Mouse (Mus musculus) frontal cortex, postnatal 36 days (tissue): ENCODE data around the gene Nelfb.
A peak's percentile ranks its signal among the peaks of the same experiment; 100 is the strongest.

Source experiments
- DNase-seq, 2 experiments: peaks; one replicate each; pipeline ENCODE4 v3.0.0; 2022; ENCODE audit warnings: low spot score in 2 of 2

The Nelfb gene

GRCm38 (mm10) chr2:25230581-25230980 is 19.3 kb upstream of the Nelfb start:
- DNase-seq: no peak

GRCm38 (mm10) chr2:25229582-25229981 is 18.3 kb upstream of the Nelfb start:
- DNase-seq: no peak

- no peak for DNase-seq
Measured at GRCm38 (mm10) chr2:25228995-25229530, 17.8 kb upstream of the Nelfb start.

GRCm38 (mm10) chr2:25228431-25228889 is 17.2 kb upstream of the Nelfb start:
- peak; percentile 75 to 85 for DNase-seq

GRCm38 (mm10) chr2:25227406-25227805 is 16.1 kb upstream of the Nelfb start:
- no peak for DNase-seq

GRCm38 (mm10) chr2:25226864-25227263 is 15.6 kb upstream of the Nelfb start:
- DNase-seq: peak in 1 of 2 experiments; percentile 41

- no peak for DNase-seq
Measured at GRCm38 (mm10) chr2:25225811-25226379, 14.6 kb upstream of the Nelfb start.

- DNase-seq: peak; percentile 99 to 100
Measured at GRCm38 (mm10) chr2:25224766-25225752, 13.8 kb upstream of the Nelfb start.

GRCm38 (mm10) chr2:25224492-25224765 is 13.1 kb upstream of the Nelfb start, which contains the start of gene Tubb4b:
Tubb4b (minus strand) TSS chr2:25224702.
- no peak for DNase-seq

GRCm38 (mm10) chr2:25223681-25224491 is 12.6 kb upstream of the Nelfb start:
- DNase-seq: peak in 1 of 2 experiments; percentile 73

- DNase-seq: no peak
Measured at GRCm38 (mm10) chr2:25221331-25221772, 10.1 kb upstream of the Nelfb start.

GRCm38 (mm10) chr2:25218445-25218844 is 7.2 kb upstream of the Nelfb start, which contains the start of gene Fam166a:
Fam166a (plus strand) TSS chr2:25218745.
- DNase-seq: no peak

- DNase-seq: no peak
Measured at GRCm38 (mm10) chr2:25217666-25218065, 6.4 kb upstream of the Nelfb start.

GRCm38 (mm10) chr2:25214444-25214843 is 3.2 kb upstream of the Nelfb start, which contains the start of gene Stpg3:
Stpg3 (minus strand) TSS chr2:25214637.
- DNase-seq: no peak

GRCm38 (mm10) chr2:25213266-25213865 is 2.1 kb upstream of the Nelfb start:
- no peak for DNase-seq

- DNase-seq: no peak
Measured at GRCm38 (mm10) chr2:25210686-25211085, 603 bp downstream of the Nelfb start.

- no peak for DNase-seq
Measured at GRCm38 (mm10) chr2:25207593-25207992, 3.7 kb downstream of the Nelfb start.

- DNase-seq: no peak
Measured at GRCm38 (mm10) chr2:25203631-25204214, 7.6 kb downstream of the Nelfb start.

GRCm38 (mm10) chr2:25200631-25201030 is 10.7 kb downstream of the Nelfb start:
- DNase-seq: no peak

- DNase-seq: no peak
Measured at GRCm38 (mm10) chr2:25197946-25198345, 13.3 kb downstream of the Nelfb start.

- no peak for DNase-seq
Measured at GRCm38 (mm10) chr2:25197191-25197590, 14.1 kb downstream of the Nelfb start.
